Mouse (Mus musculus): ENCODE results near the gene Apol10b. TPM values are rescaled to one million over a fixed set of nuclear protein-coding genes. Genes with fewer than 3 reads are reported as not detected.

The Apol10b gene
- total and polyA plus RNA-seq, 3 experiments: 2.9 to 4.9 (median 3.6) TPM

- Histone ChIP-seq H3K36me3 (replicated peaks in 1 of 2; ENCODE audit: control insufficient read depth in 1 of 2, insufficient read depth in 1 of 2, low read length in 1 of 2) (peaks cover 0 to 4% of the 10 kb centered on the region in 2 experiments), H3K79me2 (replicated peaks; ENCODE audit: control insufficient read depth, extremely low read depth, insufficient read depth, poor library complexity, severe bottlenecking) (no peaks in the 10 kb centered on the region), H3K27ac (ENCODE audit: insufficient read depth, low read depth) (no peak overlapping the region), H3K9me3 (replicated peaks; ENCODE audit: low read length) (peaks cover 2% of the 10 kb centered on the region), H3K4me1 (ENCODE audit: control insufficient read depth in 1 of 2, insufficient read depth in 2 of 2) (no peaks in the 10 kb centered on the region), H3K4me2 (ENCODE audit: insufficient read depth, low read depth, poor library complexity, severe bottlenecking) (no peak overlapping the region), H3K27me3 (replicated peaks) (peaks cover 3% of the 10 kb centered on the region), H3K9ac (ENCODE audit: insufficient read depth, low read depth) (no peak overlapping the region), H3K4me3 (replicated peaks in 1 of 3; ENCODE audit: low read depth in 2 of 3, low read length in 2 of 3, poor library complexity in 1 of 3) (no peak overlapping the region)
- DNase-seq (ENCODE audit: extremely low read depth): no peak
- in situ Hi-C loops (cut with MboI; ENCODE audit: low pct_ligation_motif_present, low pct_unique_long_range_greater_than_20kb, low sequenced_read_pairs) (no loop called here), dilution Hi-C loops (cut with MboI; ENCODE audit: extremely low pct_ligation_motif_present, extremely low pct_unique_long_range_greater_than_20kb, low sequenced_read_pairs) (no loop called here)
- TF ChIP-seq CHD1 (IDR thresholded peaks at IDR 0.05; ENCODE audit: low read depth, low read length) (no peak), MEF2A (IDR thresholded peaks at IDR 0.05; ENCODE audit: borderline replicate concordance, low read depth, low read length) (no peak), UBTF (IDR thresholded peaks at IDR 0.05; ENCODE audit: low read depth, low read length) (no peak), PAX5 (IDR thresholded peaks at IDR 0.05; ENCODE audit: low read length) (no peak), KAT2A (IDR thresholded peaks at IDR 0.05; ENCODE audit: insufficient replicate concordance, low read length) (no peak), BHLHE40 (IDR thresholded peaks at IDR 0.05; ENCODE audit: low read depth, low read length) (no peak), RAD21 (IDR thresholded peaks at IDR 0.05; ENCODE audit: low read depth, low read length) (no peak), RCOR1 (conservative IDR thresholded peaks at IDR 0.05; ENCODE audit: low read depth, low read length) (no peak), ZMIZ1 (IDR thresholded peaks at IDR 0.05; ENCODE audit: low read depth, low read length) (no peak), HCFC1 (IDR thresholded peaks at IDR 0.05; ENCODE audit: low read depth, low read length) (no peak), TCF12 (IDR thresholded peaks at IDR 0.05; ENCODE audit: low read depth, low read length) (no peak), EP300 (IDR thresholded peaks at IDR 0.05; ENCODE audit: low read length) (no peak), NELFE (IDR thresholded peaks at IDR 0.05; ENCODE audit: low read depth, low read length) (no peak), CTCF (conservative IDR thresholded peaks at IDR 0.05 in 1 of 2, IDR thresholded peaks at IDR 0.05 in 1 of 2; ENCODE audit: low read depth in 2 of 2, low read length in 2 of 2) (no peak), SMC3 (IDR thresholded peaks at IDR 0.05; ENCODE audit: low read depth, low read length) (no peak), GABPA (IDR thresholded peaks at IDR 0.05; ENCODE audit: insufficient replicate concordance, low read depth, low read length) (no peak), TBP (conservative IDR thresholded peaks at IDR 0.05; ENCODE audit: low read depth, low read length) (no peak), MYC (IDR thresholded peaks at IDR 0.05; ENCODE audit: low read depth, low read length) (no peak), JUND (conservative IDR thresholded peaks at IDR 0.05; ENCODE audit: low read depth, low read length) (no peak)
These were observed 16.6 kb downstream of the Apol10b start for GRCm38 (mm10) chr15:77579311-77579710.

GRCm38 (mm10) chr15:77578801-77579200 is 17.1 kb downstream of the Apol10b start:
- Histone ChIP-seq H3K9ac (ENCODE audit: insufficient read depth, low read depth) (no peak overlapping the region), H3K4me3 (replicated peaks in 1 of 3; ENCODE audit: low read depth in 2 of 3, low read length in 2 of 3, poor library complexity in 1 of 3) (no peak overlapping the region), H3K79me2 (replicated peaks; ENCODE audit: control insufficient read depth, extremely low read depth, insufficient read depth, poor library complexity, severe bottlenecking) (no peaks in the 10 kb centered on the region), H3K27ac (ENCODE audit: insufficient read depth, low read depth) (no peak overlapping the region), H3K27me3 (replicated peaks) (peaks cover 3% of the 10 kb centered on the region), H3K36me3 (replicated peaks in 1 of 2; ENCODE audit: control insufficient read depth in 1 of 2, insufficient read depth in 1 of 2, low read length in 1 of 2) (peaks cover 0 to 4% of the 10 kb centered on the region in 2 experiments), H3K4me2 (ENCODE audit: insufficient read depth, low read depth, poor library complexity, severe bottlenecking) (no peak overlapping the region), H3K9me3 (replicated peaks; ENCODE audit: low read length) (peaks cover 2% of the 10 kb centered on the region), H3K4me1 (ENCODE audit: control insufficient read depth in 1 of 2, insufficient read depth in 2 of 2) (no peaks in the 10 kb centered on the region)
- no peak for TF ChIP-seq POLR2AphosphoS2 (IDR thresholded peaks at IDR 0.05; ENCODE audit: low read depth, low read length)
- no peak for TF ChIP-seq SMC3 (IDR thresholded peaks at IDR 0.05; ENCODE audit: low read depth, low read length)
- TF ChIP-seq IRF4 (IDR thresholded peaks at IDR 0.05; ENCODE audit: low read depth, low read length): no peak
- TF ChIP-seq KAT2A (IDR thresholded peaks at IDR 0.05; ENCODE audit: insufficient replicate concordance, low read length): no peak
- no peak for TF ChIP-seq MEF2A (IDR thresholded peaks at IDR 0.05; ENCODE audit: borderline replicate concordance, low read depth, low read length)
- TF ChIP-seq GABPA (IDR thresholded peaks at IDR 0.05; ENCODE audit: insufficient replicate concordance, low read depth, low read length): no peak
- TF ChIP-seq E2F4 (IDR thresholded peaks at IDR 0.05; ENCODE audit: insufficient replicate concordance, low read depth, low read length): no peak
- TF ChIP-seq ZC3H11A (IDR thresholded peaks at IDR 0.05; ENCODE audit: low read depth, low read length): no peak
- no peak for TF ChIP-seq MAZ (IDR thresholded peaks at IDR 0.05; ENCODE audit: low read depth, low read length)
- TF ChIP-seq CHD1 (IDR thresholded peaks at IDR 0.05; ENCODE audit: low read depth, low read length): no peak
- no peak for TF ChIP-seq UBTF (IDR thresholded peaks at IDR 0.05; ENCODE audit: low read depth, low read length)
- dilution Hi-C loops (cut with MboI; ENCODE audit: extremely low pct_ligation_motif_present, extremely low pct_unique_long_range_greater_than_20kb, low sequenced_read_pairs) (no loop called here), in situ Hi-C loops (cut with MboI; ENCODE audit: low pct_ligation_motif_present, low pct_unique_long_range_greater_than_20kb, low sequenced_read_pairs) (no loop called here)
- no peak for DNase-seq (ENCODE audit: extremely low read depth)

All from CH12.LX (cell line).